Mouse (Mus musculus): ENCODE data around the gene Slc9a3r2.

- no peak for TF ChIP-seq ZC3H11A (IDR thresholded peaks at IDR 0.05; ENCODE audit: borderline replicate concordance, low read depth, low read length)
- TF ChIP-seq ZNF384 (IDR thresholded peaks at IDR 0.05; ENCODE audit: low read depth, low read length), result no peak
Observed at GRCm38 (mm10) chr17:24651835-24652234, 1.7 kb upstream of the Slc9a3r2 start.

Data from ES-E14 (cell line).